Mouse (Mus musculus) kidney, postnatal 0 days (tissue): ENCODE data around the gene Auh. TPM values are rescaled to one million over a fixed set of nuclear protein-coding genes. Genes with fewer than 3 reads are reported as not detected.

Experiments
- ATAC-seq: fragments of 200-750 bp; cut with Nextera tagmentation; replicated peaks from 2 replicates; pipeline ENCODE4 v1.8.0; 2017; ENCODE audit warnings: low read depth, moderate number of reproducible peaks, moderate TSS enrichment, moderate library complexity; ENCODE audit not compliant: low FRiP score
- DNase-seq: peaks from one replicate; pipeline ENCODE4 v3.0.0-alpha.2; 2016; ENCODE audit warnings: low spot score
- H3K27ac ChIP-seq: fragments of 300-500 bp; sonication (generic); 2 replicates; pipeline ENCODE4 v1.5.1; 2014; ENCODE audit warnings: mild to moderate bottlenecking
- H3K27me3 ChIP-seq: fragments of 300-500 bp; sonication (generic); 2 replicates; pipeline ENCODE4 v1.6.1; 2014; ENCODE audit warnings: low read length, mixed read lengths; ENCODE audit not compliant: insufficient read depth
- H3K36me3 ChIP-seq: fragments of 300-500 bp; sonication (generic); 2 replicates; pipeline ENCODE4 v1.6.1; 2014; ENCODE audit warnings: low read length, mixed read lengths; ENCODE audit not compliant: insufficient read depth
- H3K4me1 ChIP-seq: fragments of 300-500 bp; sonication (generic); replicated peaks from 2 replicates; pipeline ENCODE4 v1.6.1; 2014; ENCODE audit warnings: antibody characterized with exemption, low read length, mixed read lengths; ENCODE audit not compliant: insufficient read depth
- H3K4me2 ChIP-seq: fragments of 300-500 bp; sonication (generic); 2 replicates; pipeline ENCODE4 v1.6.1; 2014; ENCODE audit warnings: mild to moderate bottlenecking, low read length, moderate library complexity, mixed read lengths
- H3K4me3 ChIP-seq: fragments of 300-500 bp; sonication (generic); replicated peaks from 2 replicates; pipeline ENCODE4 v1.5.1; 2014; ENCODE audit warnings: low read depth, low read length
- H3K9ac ChIP-seq: fragments of 300-500 bp; sonication (generic); 2 replicates; pipeline ENCODE4 v1.6.1; 2014; ENCODE audit warnings: low read depth, low read length
- H3K9me3 ChIP-seq: fragments of 300-500 bp; sonication (generic); replicated peaks from 2 replicates; pipeline ENCODE4 v1.6.1; 2016; ENCODE audit warnings: low read length, inconsistent platforms, mixed read lengths
- CTCF ChIP-seq: IDR thresholded peaks from 2 replicates; pipeline ENCODE4 v1.5.1; 2016; ENCODE audit warnings: antibody characterized with exemption, low read depth, mild to moderate bottlenecking, moderate library complexity
- whole genome bisulfite sequencing: fragments of 180-500 bp; shearing (Covaris S2); extraction: QIAGEN DNeasy Blood & Tissue Kit; methylation state at CpG from one replicate; pipeline ENCODE4 v1.1.7; 2014; 5-methylcytosine and 5-hydroxymethylcytosine counted together
- polyA plus RNA-seq: library from polyadenylated mRNA; unstranded; fragments of >200 nt; fragmentation: Nextera tagmentation; extraction: Ambion mirVana; gene quantifications from 2 replicates; pipeline ENCODE4 v1.2.1, GENCODE M21; 2015

Gene Auh
- polyA plus RNA-seq, 1 experiment from 2014 or later = 81.3 TPM

DNA sequence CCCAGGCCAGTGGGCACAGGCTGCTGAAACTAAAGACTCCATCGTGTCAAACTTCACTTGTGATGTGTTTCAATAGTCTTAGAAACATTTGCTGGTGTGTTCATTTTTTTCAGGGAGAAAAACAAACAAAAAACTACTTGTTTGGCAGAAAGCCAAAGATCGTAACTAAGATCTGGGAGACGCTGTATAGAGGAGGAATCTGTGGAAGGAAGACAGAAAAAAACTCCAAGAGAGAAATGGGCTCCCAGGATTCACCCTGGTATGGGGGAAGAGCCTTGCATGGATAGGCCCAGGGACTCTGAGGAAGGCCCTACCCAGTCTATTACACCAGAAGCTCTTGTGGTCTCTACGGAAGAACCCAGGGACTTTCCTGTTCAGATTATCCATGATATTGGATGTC is 123.5 kb downstream of the Auh start:
- Histone ChIP-seq H3K36me3 (no peaks in the 10 kb centered on the region), H3K4me3 (no peak overlapping the region), H3K27ac (no peak overlapping the region), H3K9ac (no peak overlapping the region), H3K4me1 (peaks cover 5% of the 10 kb centered on the region; the same call in 1 of the 2 replicates), H3K27me3 (no peaks in the 10 kb centered on the region), H3K9me3 (no peaks in the 10 kb centered on the region), H3K4me2 (no peak overlapping the region)
- DNase-seq = peak; percentile 78
- ATAC-seq = no peak
- WGBS = 18% methylated on average over 4 of the region's 4 CpGs
- TF ChIP-seq CTCF = no peak

DNA sequence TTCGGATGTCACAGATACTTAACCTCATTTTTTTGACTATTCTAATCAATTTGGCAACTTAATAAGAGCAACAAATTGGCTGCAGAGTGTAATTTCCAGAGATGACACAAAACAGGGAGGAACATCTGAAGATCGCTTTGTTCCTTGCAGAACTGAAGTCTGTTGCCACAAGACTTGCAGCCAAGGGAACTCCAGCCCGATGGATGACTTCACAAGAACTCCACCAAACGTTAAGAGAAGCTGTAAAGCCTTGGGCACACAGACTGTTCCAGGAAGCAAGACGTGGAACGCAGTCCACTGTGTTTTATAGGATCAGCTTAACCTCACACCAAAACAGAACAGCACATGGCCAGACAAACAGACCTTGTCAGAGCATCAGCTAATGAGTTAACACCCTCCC is 123.9 kb downstream of the Auh start:
- DNase-seq = no peak
- no peak for ATAC-seq
- H3K27ac ChIP-seq = no peak overlapping the region

DNA sequence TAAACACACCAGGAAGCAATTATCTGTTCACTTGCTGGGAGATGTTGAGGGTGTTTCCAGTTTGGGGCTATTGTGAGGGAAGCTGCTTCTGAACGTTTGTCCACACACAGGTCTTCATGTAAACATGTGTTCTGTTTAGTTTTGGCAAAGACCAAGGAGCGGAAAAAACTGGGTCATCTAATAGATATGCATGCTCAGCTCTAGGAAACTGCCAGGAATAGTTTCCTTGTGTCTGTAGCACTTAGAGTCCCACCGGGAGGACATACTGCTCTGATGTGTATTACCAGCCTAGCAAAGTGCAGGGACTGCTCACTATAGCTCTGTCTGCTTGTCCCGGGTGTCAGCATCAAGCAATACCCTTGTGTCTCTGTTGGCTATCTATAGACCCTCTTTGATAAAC is 127.0 kb downstream of the Auh start:
- no peak for TF ChIP-seq CTCF
- H3K4me3 ChIP-seq = no peak overlapping the region
- no peak overlapping the region for H3K4me2 ChIP-seq
- H3K27ac ChIP-seq = no peak overlapping the region
- H3K27me3 ChIP-seq = no peaks in the 10 kb centered on the region
- H3K4me1 ChIP-seq = peaks cover 5% of the 10 kb centered on the region; the same call in 1 of the 2 replicates
- DNase-seq (no peak), ATAC-seq (no peak)
- WGBS = 66% methylated on average over 4 of the region's 4 CpGs
- no peaks in the 10 kb centered on the region for H3K36me3 ChIP-seq
- H3K9me3 ChIP-seq = no peaks in the 10 kb centered on the region
- no peak overlapping the region for H3K9ac ChIP-seq

More for the DNA sequence above, 123.9 kb downstream of the Auh start:
- no peaks in the 10 kb centered on the region for H3K9me3 ChIP-seq
- WGBS = 27% methylated on average over 6 of the region's 6 CpGs
- H3K27me3 ChIP-seq = no peaks in the 10 kb centered on the region
- no peak for TF ChIP-seq CTCF
- H3K4me1 ChIP-seq = peaks cover 5% of the 10 kb centered on the region; the same call in 1 of the 2 replicates
- no peak overlapping the region for H3K9ac ChIP-seq
- no peak overlapping the region for H3K4me2 ChIP-seq
- H3K36me3 ChIP-seq = no peaks in the 10 kb centered on the region
- H3K4me3 ChIP-seq = no peak overlapping the region

DNA sequence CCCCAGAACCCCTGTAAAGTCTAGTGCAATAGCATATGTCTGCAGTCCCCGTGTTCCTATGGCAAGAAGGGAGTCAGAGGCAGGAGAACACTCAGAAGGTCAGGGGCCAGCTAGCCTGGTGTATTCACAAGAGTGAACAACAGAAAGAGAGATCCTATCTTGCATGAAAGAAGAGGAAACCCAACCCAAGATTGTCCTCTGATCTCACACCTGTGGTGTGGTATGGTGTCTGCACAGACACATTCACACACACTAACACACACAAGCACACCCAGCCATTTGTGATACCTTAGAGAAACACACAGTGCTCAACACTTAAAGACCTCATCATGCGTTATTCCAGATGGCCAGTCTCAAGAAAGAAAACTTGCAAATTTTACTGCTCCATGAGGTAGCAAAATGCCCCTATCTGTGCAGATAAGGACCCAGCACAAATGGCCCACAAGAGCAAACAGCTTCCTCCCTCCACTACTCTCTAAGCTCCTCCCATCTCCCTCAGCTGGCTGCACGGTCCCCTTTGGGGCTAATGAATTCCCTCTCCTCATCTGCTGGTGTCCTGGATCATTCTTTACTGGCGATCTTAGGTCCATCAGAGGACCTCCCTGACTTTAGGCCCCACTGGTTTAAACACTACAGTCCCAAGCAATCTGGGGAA is 128.7 kb downstream of the Auh start:
- H3K9ac ChIP-seq = no peak overlapping the region
- H3K4me1 ChIP-seq = peaks cover under 1% of the 10 kb centered on the region; the same call in 1 of the 2 replicates
- H3K27ac ChIP-seq = no peak overlapping the region
- DNase-seq (no peak), ATAC-seq (no peak)
- H3K27me3 ChIP-seq = no peaks in the 10 kb centered on the region
- TF ChIP-seq CTCF = no peak
- H3K4me3 ChIP-seq = no peak overlapping the region
- H3K36me3 ChIP-seq = no peaks in the 10 kb centered on the region
- no peak overlapping the region for H3K4me2 ChIP-seq
- 48% methylated on average over 4 of the region's 4 CpGs for WGBS
- no peaks in the 10 kb centered on the region for H3K9me3 ChIP-seq

DNA sequence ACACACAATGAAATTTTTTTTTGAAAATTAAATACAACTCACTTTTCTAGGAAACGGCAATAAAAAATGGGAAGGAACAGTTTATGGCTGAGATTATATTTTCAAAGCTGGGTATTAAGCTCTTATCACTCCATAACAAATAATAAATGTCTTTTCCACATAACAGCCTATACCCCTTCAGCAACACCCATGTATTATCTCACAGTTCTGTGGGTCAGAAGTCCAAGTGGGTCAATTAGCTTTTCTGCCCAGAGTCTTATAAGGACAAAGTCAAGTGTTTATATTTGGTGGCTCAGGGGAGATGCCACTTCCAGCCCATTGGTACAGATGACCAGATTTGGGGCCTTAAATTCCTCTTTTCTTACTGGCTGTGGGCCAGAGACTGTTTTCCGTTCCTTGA is 129.4 kb downstream of the Auh start:
- no peaks in the 10 kb centered on the region for H3K27me3 ChIP-seq
- no peak for TF ChIP-seq CTCF
- H3K27ac ChIP-seq = no peak overlapping the region
- no peaks in the 10 kb centered on the region for H3K9me3 ChIP-seq
- no peaks in the 10 kb centered on the region for H3K4me1 ChIP-seq
- H3K9ac ChIP-seq = no peak overlapping the region
- H3K4me2 ChIP-seq = no peak overlapping the region
- no peak for ATAC-seq
- no peak for DNase-seq
- H3K4me3 ChIP-seq = no peak overlapping the region
- H3K36me3 ChIP-seq = no peaks in the 10 kb centered on the region
- 53% methylated on average over 2 of the region's 2 CpGs for WGBS

DNA sequence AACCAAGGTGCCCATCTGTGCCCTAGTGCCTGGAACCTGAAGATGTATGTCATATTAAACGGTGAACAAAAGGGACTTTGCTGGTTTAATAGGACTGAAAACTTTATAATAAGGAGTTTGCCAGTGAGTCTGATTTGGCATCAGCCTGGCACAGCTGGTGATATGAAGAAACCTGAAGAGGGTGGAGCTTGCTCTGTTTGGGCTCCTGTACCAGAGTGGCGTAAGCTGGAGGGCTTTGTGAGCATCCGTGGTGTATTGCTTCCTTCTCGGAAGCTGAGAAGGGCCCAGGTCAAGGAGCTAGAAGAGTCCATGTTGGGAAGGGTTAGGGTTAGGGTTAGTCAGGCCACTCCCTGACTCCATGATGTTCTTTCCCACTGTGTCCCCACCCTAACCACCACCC is 135.2 kb downstream of the Auh start:
- H3K9me3 ChIP-seq = no peaks in the 10 kb centered on the region
- DNase-seq (no peak), ATAC-seq (no peak)
- WGBS = 92% methylated on average over 4 of the region's 4 CpGs
- H3K4me2 ChIP-seq = no peak overlapping the region
- H3K4me3 ChIP-seq = no peak overlapping the region
- H3K9ac ChIP-seq = no peak overlapping the region
- no peak for TF ChIP-seq CTCF
- no peaks in the 10 kb centered on the region for H3K4me1 ChIP-seq
- no peaks in the 10 kb centered on the region for H3K27me3 ChIP-seq
- no peaks in the 10 kb centered on the region for H3K36me3 ChIP-seq
- no peak overlapping the region for H3K27ac ChIP-seq
